Mouse (Mus musculus) ES-E14 (cell line): Measurements from ENCODE around the gene BC034090.

ENCODE experiments used
- CHD2 ChIP-seq: IDR thresholded peaks from 2 replicates; pipeline ENCODE4 v1.6.1; 2014; ENCODE audit warnings: mild to moderate bottlenecking, low read depth, low read length, inconsistent platforms
- MAFK ChIP-seq: IDR thresholded peaks from 2 replicates; pipeline ENCODE4 v1.6.1; 2014; ENCODE audit warnings: mild to moderate bottlenecking, low read depth, low read length, inconsistent platforms; ENCODE audit not compliant: insufficient read depth
- ZC3H11A ChIP-seq: IDR thresholded peaks from 2 replicates; pipeline ENCODE4 v1.6.1; 2012; ENCODE audit warnings: low read depth, mild to moderate bottlenecking, inconsistent platforms, low read length, borderline replicate concordance

DNA sequence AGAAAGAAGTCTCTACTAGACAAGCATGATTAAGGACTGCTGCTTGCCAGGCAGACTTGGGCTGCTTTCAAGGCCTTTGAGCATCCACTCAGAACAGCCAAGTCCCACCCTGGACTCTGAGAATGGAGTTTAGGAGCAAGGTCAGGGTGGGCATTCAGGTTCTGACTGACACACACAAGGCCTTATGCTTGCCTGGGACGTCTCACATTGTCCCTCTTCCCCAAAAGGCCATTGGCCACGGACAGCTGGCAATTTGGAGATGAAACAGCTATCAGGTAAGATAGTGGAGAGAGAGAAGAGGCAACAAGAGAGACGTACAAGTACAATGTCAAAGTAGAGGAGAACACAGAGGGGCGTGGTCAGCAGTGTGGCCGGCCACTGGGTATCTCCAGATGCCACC is 7.4 kb upstream of the BC034090 start:
- no peak for TF ChIP-seq ZC3H11A
- no peak for TF ChIP-seq CHD2
- no peak for TF ChIP-seq MAFK
